Mouse (Mus musculus): ENCODE measurements around the gene Rwdd2a.

Rwdd2a gene

GRCm38 (mm10) chr9:86573616-86574303, 2.0 kb downstream of the Rwdd2a start:
- TF ChIP-seq GATA4 (IDR thresholded peaks at IDR 0.05; ENCODE audit: insufficient replicate concordance, low read length): no peak

DNA sequence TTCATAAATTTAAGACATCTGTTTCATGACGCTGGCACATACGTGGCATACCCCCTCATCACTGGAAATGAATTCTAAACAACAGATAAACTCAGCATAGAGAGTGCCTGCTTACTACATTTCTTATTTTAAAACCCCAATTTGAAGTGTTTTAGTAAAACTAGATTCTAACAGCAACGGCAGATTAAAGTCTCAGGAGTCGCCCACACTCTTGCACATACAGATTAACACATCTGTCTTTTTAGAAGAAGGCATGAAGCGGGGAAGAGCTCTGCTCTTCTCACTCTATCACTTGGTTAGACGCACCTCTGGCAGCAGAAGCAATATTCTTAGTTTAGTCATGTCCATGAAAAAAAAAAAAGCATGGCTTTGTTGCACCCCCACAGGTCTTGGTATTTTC, 3.4 kb downstream of the Rwdd2a start:
- TF ChIP-seq GATA4 (IDR thresholded peaks at IDR 0.05; ENCODE audit: insufficient replicate concordance, low read length): no peak

GRCm38 (mm10) chr9:86579657-86580056, 7.9 kb downstream of the Rwdd2a start:
- no peak for TF ChIP-seq GATA4 (IDR thresholded peaks at IDR 0.05; ENCODE audit: insufficient replicate concordance, low read length)

DNA sequence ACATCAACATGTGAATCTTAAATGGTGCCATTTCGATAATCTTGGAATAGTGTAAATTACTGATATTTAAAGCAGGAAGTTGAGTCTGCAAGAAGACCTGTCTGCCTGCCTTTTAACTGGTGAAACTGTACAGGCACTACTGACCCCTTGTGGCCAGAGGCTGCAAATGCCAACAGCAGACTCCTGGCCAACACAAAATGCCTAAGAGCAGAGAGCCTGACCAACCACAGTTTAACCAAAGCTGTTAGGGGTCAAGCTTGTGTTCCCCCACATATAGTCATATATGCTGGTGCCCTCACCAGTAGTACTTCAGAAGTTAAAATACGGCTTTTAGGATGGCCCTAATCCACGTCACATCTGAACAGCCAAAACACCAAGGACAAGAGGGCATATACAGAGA, 11.9 kb downstream of the Rwdd2a start:
- TF ChIP-seq GATA4 (IDR thresholded peaks at IDR 0.05; ENCODE audit: insufficient replicate concordance, low read length): no peak

GRCm38 (mm10) chr9:86587019-86587795, 15.4 kb downstream of the Rwdd2a start:
- no peak for TF ChIP-seq GATA4 (IDR thresholded peaks at IDR 0.05; ENCODE audit: insufficient replicate concordance, low read length)

DNA sequence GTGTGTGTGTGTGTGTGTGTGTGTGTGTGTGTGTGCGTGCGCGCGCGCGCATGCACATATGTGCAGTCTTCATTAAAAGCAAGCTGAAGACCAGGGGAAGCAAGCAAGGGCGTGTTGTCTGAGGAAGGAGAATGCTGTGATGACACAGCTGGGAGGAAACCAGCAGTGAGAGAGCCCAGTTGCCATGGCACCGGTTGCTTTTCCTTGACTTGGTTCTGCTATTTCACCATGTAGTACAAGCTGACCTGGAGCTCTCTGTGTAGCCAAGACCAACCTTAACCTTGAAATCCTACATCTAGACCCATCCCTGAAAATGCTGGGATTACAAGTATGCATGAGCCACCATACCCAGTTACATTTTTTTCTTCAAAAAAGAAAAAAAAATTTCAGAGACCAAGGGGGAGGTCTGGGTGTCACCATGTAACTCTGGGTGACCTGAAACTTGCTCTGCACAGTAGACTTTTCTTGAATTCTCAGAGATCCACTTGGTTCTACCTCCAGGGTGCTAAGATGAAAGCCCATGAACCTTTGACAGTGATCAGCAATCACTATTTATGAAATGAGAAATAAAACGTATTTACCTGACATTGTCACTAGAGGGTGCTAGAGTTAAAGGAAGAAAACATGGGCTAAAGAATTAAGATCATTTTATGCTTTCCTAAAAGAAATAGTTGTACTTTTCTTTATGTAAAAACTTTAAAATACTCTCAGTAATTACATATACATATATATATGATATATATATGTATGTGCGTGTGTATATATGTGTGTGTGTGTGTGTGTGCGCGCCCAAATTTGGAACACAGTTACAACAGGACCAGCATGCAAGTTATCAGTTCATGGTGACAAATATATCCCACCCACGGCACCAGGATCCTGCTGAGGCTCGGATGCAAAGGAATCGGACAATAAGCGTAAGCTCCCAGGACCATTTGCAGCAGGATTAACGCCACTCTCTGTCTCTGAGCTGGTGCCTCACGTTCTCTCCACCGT, 21.2 kb downstream of the Rwdd2a start:
- no peak for TF ChIP-seq GATA4 (IDR thresholded peaks at IDR 0.05; ENCODE audit: insufficient replicate concordance, low read length)

DNA sequence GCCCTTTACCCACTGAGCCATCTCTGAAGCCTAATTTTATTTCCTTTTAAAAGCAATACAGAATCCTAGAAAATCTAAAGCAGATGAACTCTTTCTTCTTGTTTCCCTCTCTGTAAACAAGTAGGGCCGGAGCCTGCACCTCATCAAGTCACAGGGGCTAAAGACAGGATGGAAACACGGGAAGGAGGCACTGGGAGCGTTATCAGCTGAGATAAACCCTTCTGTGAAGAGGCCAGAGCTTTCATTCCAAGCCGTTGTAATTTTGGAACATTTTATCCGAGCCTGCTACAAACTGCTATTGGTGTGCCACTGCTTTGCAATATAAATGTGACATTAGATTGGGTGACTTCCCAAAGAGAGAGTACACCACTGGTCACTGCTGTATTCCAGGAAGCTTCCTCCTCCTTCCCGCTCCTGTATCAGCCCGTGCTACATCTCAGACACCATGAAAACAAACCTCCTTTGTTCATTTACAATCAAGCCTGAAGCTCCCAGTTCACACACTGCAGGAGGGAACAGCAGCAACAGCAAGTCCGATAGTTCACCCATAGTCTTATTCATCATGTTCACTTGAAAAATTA, 28.0 kb downstream of the Rwdd2a start:
- TF ChIP-seq GATA4 (IDR thresholded peaks at IDR 0.05; ENCODE audit: insufficient replicate concordance, low read length): no peak

GRCm38 (mm10) chr9:86605776-86606175, 34.0 kb downstream of the Rwdd2a start:
- TF ChIP-seq GATA4 (IDR thresholded peaks at IDR 0.05; ENCODE audit: insufficient replicate concordance, low read length): no peak

- no peak for TF ChIP-seq GATA4 (IDR thresholded peaks at IDR 0.05; ENCODE audit: insufficient replicate concordance, low read length)
Observed at GRCm38 (mm10) chr9:86612091-86612490, 40.3 kb downstream of the Rwdd2a start.

DNA sequence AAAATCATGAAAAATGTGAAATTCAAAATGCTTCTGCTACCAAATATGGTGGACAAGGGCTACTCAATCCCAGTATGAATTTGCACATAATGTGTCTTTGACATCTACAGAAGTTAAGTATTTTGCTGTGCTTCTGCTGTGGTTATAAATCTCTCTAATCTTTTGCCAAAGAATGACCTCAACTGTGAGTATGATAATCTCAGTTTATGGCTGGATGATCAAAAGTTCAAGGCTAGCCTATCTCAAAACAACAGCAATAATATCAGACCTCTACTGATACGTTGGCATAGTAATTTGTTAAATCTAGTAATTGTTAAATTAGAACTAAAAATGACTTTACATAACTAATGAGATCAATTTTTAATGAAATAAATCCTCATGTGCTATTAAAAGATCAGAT, 44.0 kb downstream of the Rwdd2a start:
- no peak for TF ChIP-seq GATA4 (IDR thresholded peaks at IDR 0.05; ENCODE audit: insufficient replicate concordance, low read length)

GRCm38 (mm10) chr9:86617837-86618492, 46.2 kb downstream of the Rwdd2a start:
- TF ChIP-seq GATA4 (IDR thresholded peaks at IDR 0.05; ENCODE audit: insufficient replicate concordance, low read length): no peak

DNA sequence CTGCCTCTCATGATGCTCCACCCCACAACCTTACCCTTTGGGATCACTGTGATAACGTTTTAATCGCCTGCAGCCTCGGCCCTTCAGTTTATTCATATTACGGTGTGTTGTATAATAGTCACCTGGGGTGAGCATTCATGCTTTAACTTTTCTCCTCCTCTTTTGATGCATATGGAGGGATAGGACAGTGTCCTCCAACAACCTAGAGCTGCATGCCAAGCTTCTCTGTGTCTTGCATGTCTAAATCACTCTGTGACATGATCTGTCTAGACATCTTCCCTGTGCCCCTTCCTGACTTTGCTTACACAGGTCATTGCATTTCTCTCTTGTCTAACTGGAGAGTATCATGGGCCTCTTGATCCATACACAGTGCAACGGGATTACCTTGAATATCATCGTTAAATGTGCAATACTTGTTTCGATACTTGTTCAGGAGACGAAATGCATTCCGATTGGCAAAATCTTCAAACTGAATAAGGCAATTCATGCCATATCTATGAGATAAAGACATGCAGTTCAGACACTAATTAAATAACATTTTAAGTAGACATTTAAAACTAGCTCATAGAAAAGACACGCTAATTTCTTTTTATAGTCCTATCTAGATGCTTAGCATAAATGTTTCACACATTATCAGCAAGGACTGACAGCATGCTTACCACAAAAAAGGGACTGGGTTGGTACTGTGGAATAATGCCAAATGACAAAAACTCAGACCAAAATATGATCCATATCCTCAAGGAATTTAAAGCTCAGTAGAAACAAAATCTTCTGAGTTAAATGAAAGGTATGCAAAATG, 47.7 kb downstream of the Rwdd2a start:
- TF ChIP-seq GATA4 (IDR thresholded peaks at IDR 0.05; ENCODE audit: insufficient replicate concordance, low read length): no peak

- TF ChIP-seq GATA4 (IDR thresholded peaks at IDR 0.05; ENCODE audit: insufficient replicate concordance, low read length): no peak
Observed at GRCm38 (mm10) chr9:86622062-86622461, 50.3 kb downstream of the Rwdd2a start.

DNA sequence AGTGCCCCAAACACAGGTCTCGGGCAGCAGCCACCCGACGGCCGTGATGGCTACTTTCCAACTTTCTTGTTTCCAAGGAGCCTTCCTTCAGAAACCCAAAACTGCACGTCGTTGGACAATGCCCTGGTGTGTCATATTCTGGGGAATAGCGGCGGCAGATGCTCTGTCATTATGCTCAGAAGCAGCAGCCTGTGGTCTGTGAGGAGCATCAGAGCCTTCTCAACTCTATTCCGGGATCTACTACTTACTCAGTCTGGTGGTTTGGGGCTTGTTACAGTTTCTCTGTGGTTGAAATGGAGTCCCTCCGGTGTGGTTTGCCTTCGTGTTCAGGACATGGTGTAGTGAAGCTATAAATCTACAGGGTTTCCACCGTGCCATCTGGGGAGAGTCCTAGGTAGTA, 52.2 kb downstream of the Rwdd2a start:
- no peak for TF ChIP-seq GATA4 (IDR thresholded peaks at IDR 0.05; ENCODE audit: insufficient replicate concordance, low read length)

Measured in liver, adult (tissue).